Mouse (Mus musculus) embryonic facial prominence, embryonic 11.5 days (tissue): ENCODE measurements around the gene Fbxw7. TPM values are rescaled to one million over a fixed set of nuclear protein-coding genes. Genes with fewer than 3 reads are reported as not detected.

Source experiments
- ATAC-seq: fragments of 200-750 bp; cut with Nextera tagmentation; replicated peaks from 2 replicates; pipeline ENCODE4 v1.8.0; 2017; ENCODE audit warnings: low read depth; ENCODE audit not compliant: insufficient number of reproducible peaks, low FRiP score, low TSS enrichment
- DNase-seq: peaks from one replicate; pipeline ENCODE4 v3.0.0-alpha.2; 2015; ENCODE audit warnings: low spot score
- H3K27ac ChIP-seq: fragments of 300-500 bp; sonication (generic); replicated peaks from 2 replicates; pipeline ENCODE4 v1.5.1; 2014; ENCODE audit warnings: mild to moderate bottlenecking, low read depth, low read length, control low read depth
- H3K27me3 ChIP-seq: fragments of 300-500 bp; sonication (generic); 2 replicates; pipeline ENCODE4 v1.6.1; 2014; ENCODE audit warnings: mild to moderate bottlenecking, low read length, moderate library complexity, mixed read lengths; ENCODE audit not compliant: control insufficient read depth, insufficient read depth
- H3K36me3 ChIP-seq: fragments of 300-500 bp; sonication (generic); replicated peaks from 2 replicates; pipeline ENCODE4 v1.6.1; 2014; ENCODE audit warnings: low read depth, mild to moderate bottlenecking, low read length, moderate library complexity, mixed read lengths; ENCODE audit not compliant: control insufficient read depth, insufficient read depth
- H3K4me1 ChIP-seq: fragments of 300-500 bp; sonication (generic); 2 replicates; pipeline ENCODE4 v1.6.1; 2014; ENCODE audit warnings: low read length, mixed read lengths; ENCODE audit not compliant: control insufficient read depth, insufficient read depth
- H3K4me2 ChIP-seq: fragments of 300-500 bp; sonication (generic); 2 replicates; pipeline ENCODE4 v1.6.1; 2014; ENCODE audit warnings: low read depth, mild to moderate bottlenecking, control low read depth, low read length, moderate library complexity
- H3K4me3 ChIP-seq: fragments of 300-500 bp; sonication (generic); 2 replicates; pipeline ENCODE4 v1.5.1; 2014; ENCODE audit warnings: low read depth, low read length, control low read depth
- H3K9ac ChIP-seq: fragments of 300-500 bp; sonication (generic); replicated peaks from 2 replicates; pipeline ENCODE4 v1.6.1; 2014; ENCODE audit warnings: mild to moderate bottlenecking, control low read depth, low read length
- H3K9me3 ChIP-seq: fragments of 300-500 bp; sonication (generic); replicated peaks from 2 replicates; pipeline ENCODE4 v1.6.1; 2016; ENCODE audit warnings: mild to moderate bottlenecking, low read length, inconsistent platforms, mixed read lengths; ENCODE audit not compliant: control insufficient read depth
- WGBS: fragments of 180-500 bp; shearing (Covaris S2); extraction: QIAGEN DNeasy Blood & Tissue Kit; methylation state at CpG from one replicate; pipeline ENCODE4 v1.1.7; 2014; 5-methylcytosine and 5-hydroxymethylcytosine counted together
- polyA plus RNA-seq: library from polyadenylated mRNA; unstranded; fragments of >200 nt; fragmentation: Nextera tagmentation; extraction: Ambion mirVana; gene quantifications from 2 replicates; pipeline ENCODE4 v1.2.1, GENCODE M21; 2014

The Fbxw7 gene
- polyA plus RNA-seq, 1 experiment from 2014 or later, result 13.1 TPM

- Histone ChIP-seq H3K27me3 (no peaks in the 10 kb centered on the region), H3K4me3 (no peak overlapping the region), H3K27ac (no peak overlapping the region), H3K4me1 (no peaks in the 10 kb centered on the region), H3K4me2 (no peak overlapping the region), H3K9me3 (no peaks in the 10 kb centered on the region), H3K36me3 (no peaks in the 10 kb centered on the region), H3K9ac (no peak overlapping the region)
- DNase-seq, result no peak
- 87% methylated on average over 8 of the region's 8 CpGs for WGBS
- no peak for ATAC-seq
Measured at GRCm38 (mm10) chr3:84897952-84898351, 82.9 kb downstream of the Fbxw7 start.

DNA sequence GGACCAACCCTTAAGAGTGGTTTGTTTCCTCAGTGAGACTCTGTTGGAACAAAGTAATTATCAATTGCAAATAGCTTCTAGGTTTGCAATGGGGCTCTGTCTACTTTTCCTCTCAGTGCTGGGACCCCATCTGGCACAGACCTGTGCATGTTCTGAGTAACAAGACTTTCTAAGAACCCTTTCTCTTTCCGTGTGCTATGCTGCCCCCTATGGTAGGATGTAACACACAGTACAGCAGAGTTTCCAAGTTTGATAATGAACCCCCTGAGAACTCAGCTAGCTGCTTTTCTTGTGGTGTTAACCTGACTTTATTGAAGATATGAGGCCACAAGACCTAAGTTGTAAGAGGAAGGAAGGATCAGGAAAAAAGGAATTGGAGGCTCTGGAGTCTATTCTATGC lies 91.5 kb downstream of the Fbxw7 start:
- Histone ChIP-seq H3K4me1 (no peaks in the 10 kb centered on the region), H3K36me3 (no peaks in the 10 kb centered on the region), H3K27me3 (no peaks in the 10 kb centered on the region), H3K27ac (no peak overlapping the region), H3K4me3 (no peak overlapping the region), H3K4me2 (no peak overlapping the region), H3K9me3 (no peaks in the 10 kb centered on the region), H3K9ac (no peak overlapping the region)
- peak; percentile 72 for DNase-seq
- no peak for ATAC-seq
- 33% methylated on average over 1 of the region's 1 CpGs for WGBS

DNA sequence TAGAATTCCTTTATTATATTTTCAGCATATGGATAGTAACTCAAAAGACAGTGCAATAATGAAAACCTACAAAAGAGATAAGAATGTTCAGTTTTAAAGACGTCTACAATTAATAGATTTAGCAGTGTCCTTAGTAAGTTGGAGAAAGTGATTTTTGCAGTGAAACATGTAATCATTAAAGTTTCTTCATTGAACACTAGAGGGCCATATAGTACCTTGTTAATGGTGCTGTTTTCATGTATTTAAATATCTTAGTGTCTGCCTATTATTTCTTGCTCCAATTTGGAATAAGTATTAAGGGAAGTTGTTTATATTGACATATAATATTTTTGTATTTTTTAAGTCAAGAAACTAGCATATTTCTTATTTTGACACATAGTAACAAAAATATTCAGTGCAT lies 99.2 kb downstream of the Fbxw7 start:
- H3K9me3 ChIP-seq, result no peaks in the 10 kb centered on the region
- no peak overlapping the region for H3K27ac ChIP-seq
- H3K36me3 ChIP-seq, result no peaks in the 10 kb centered on the region
- no peak overlapping the region for H3K9ac ChIP-seq
- H3K4me1 ChIP-seq, result no peaks in the 10 kb centered on the region
- WGBS, result 75% methylated on average over 1 of the region's 1 CpGs
- no peak overlapping the region for H3K4me3 ChIP-seq
- DNase-seq (no peak), ATAC-seq (no peak)
- no peak overlapping the region for H3K4me2 ChIP-seq
- H3K27me3 ChIP-seq, result no peaks in the 10 kb centered on the region

DNA sequence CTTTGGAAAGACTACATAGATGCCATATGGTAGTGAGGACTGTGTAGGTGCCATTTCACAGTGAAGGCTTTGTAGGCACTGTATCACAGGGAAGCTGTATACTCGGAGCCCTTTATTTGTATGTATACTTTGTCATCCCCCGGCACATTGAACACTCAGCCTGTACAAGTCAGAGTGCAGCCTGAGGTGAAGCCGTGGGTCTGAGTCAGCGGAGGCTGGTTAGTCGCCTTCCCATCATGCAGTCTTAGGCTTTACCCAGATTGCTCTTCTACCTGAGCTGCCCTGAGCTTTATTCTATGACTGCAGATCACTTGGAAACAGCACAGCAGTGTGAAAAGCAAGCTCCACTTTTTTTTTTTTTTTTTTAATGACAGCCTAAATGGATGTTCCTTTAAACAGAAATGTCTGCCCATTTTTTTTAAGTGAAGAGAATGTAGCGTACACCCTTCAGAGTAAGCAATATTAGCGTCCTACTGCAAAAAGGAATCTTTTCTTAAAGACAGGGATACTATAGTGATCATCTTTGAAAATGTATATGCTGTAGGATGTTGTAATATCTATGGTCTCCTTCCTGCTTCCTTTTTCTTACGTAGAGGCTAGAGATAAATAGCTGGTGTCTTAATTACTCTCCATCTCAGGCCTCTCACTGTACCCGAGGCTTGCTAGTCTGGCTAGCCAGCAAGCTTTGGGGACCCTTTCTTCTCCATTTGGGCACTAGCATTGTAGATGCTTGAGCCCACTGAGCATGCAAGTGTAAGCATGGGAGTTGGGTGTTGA lies 103.0 kb downstream of the Fbxw7 start:
- no peak for DNase-seq
- 88% methylated on average over 9 of the region's 9 CpGs for WGBS

GRCm38 (mm10) chr3:84921704-84922420 lies 106.8 kb downstream of the Fbxw7 start:
- Histone ChIP-seq H3K9ac (no peak overlapping the region), H3K27me3 (no peaks in the 10 kb centered on the region)
- 81% methylated on average over 6 of the region's 6 CpGs for WGBS

More for the DNA sequence above, 103.0 kb downstream of the Fbxw7 start:
- H3K4me3 ChIP-seq, result no peak overlapping the region
- H3K4me2 ChIP-seq, result no peak overlapping the region
- H3K9ac ChIP-seq, result no peak overlapping the region
- ATAC-seq, result no peak
- H3K4me1 ChIP-seq, result no peaks in the 10 kb centered on the region
- no peaks in the 10 kb centered on the region for H3K36me3 ChIP-seq
- no peak overlapping the region for H3K27ac ChIP-seq
- no peaks in the 10 kb centered on the region for H3K9me3 ChIP-seq
- H3K27me3 ChIP-seq, result no peaks in the 10 kb centered on the region

GRCm38 (mm10) chr3:84923256-84923655 lies 108.2 kb downstream of the Fbxw7 start:
- WGBS, result 79% methylated on average over 1 of the region's 1 CpGs
- no peaks in the 10 kb centered on the region for H3K27me3 ChIP-seq
- no peaks in the 10 kb centered on the region for H3K36me3 ChIP-seq
- H3K9ac ChIP-seq, result no peak overlapping the region
- H3K4me2 ChIP-seq, result no peak overlapping the region
- no peak overlapping the region for H3K4me3 ChIP-seq
- ATAC-seq, result no peak
- no peaks in the 10 kb centered on the region for H3K9me3 ChIP-seq
- DNase-seq, result no peak
- H3K4me1 ChIP-seq, result no peaks in the 10 kb centered on the region
- H3K27ac ChIP-seq, result no peak overlapping the region

More at GRCm38 (mm10) chr3:84921704-84922420, 106.8 kb downstream of the Fbxw7 start:
- peak; percentile 58 for DNase-seq
- no peaks in the 10 kb centered on the region for H3K36me3 ChIP-seq
- H3K9me3 ChIP-seq, result no peaks in the 10 kb centered on the region
- ATAC-seq, result no peak
- H3K27ac ChIP-seq, result no peak overlapping the region
- H3K4me2 ChIP-seq, result no peak overlapping the region
- no peaks in the 10 kb centered on the region for H3K4me1 ChIP-seq
- H3K4me3 ChIP-seq, result no peak overlapping the region

DNA sequence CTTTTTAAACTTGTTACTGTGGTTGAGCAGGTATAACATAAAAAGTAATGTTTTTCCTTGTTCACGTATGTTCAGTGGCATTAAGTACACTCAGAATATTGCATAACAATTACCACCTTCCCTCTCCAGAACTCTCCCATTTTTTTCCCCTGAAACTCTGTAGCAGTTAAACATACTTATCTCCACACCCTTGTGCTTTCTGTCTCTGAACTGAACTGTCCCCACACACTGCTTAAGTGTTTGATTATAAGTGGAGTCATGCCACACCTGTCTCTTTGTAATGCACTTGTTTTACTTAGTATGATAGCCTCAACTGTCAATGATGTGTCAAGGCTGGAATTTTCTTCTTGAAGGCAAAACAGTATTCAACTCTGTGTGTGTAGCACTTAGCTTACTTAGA lies 108.6 kb downstream of the Fbxw7 start:
- WGBS, result 95% methylated on average over 1 of the region's 1 CpGs
- Histone ChIP-seq H3K27me3 (no peaks in the 10 kb centered on the region), H3K36me3 (no peaks in the 10 kb centered on the region), H3K9ac (no peak overlapping the region), H3K4me3 (no peak overlapping the region), H3K27ac (no peak overlapping the region), H3K4me1 (no peaks in the 10 kb centered on the region), H3K4me2 (no peak overlapping the region), H3K9me3 (no peaks in the 10 kb centered on the region)
- no peak for ATAC-seq
- no peak for DNase-seq

DNA sequence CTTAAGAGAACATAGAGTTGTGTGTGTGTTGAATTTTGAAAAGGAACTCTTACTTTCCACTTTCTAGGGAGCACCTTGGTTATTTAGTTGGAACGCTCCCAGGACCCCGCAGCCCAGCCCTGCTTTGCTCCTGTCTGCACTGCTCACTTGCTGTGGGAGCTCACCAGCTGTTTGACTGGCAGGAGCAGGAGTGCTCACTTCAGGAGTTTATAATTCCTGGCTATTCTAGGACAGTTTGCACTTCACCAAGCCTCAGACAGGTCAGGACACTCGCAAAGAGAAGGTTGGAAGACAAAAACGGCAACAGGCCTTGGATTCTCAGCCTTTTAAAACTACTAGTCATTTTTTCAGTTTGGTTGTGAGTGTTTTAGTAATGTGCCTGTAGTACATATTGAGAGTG lies 110.2 kb downstream of the Fbxw7 start:
- no peak overlapping the region for H3K4me3 ChIP-seq
- no peaks in the 10 kb centered on the region for H3K36me3 ChIP-seq
- H3K4me1 ChIP-seq, result no peaks in the 10 kb centered on the region
- ATAC-seq (no peak), DNase-seq (no peak)
- H3K27ac ChIP-seq, result no peak overlapping the region
- no peaks in the 10 kb centered on the region for H3K9me3 ChIP-seq
- H3K4me2 ChIP-seq, result no peak overlapping the region
- no peaks in the 10 kb centered on the region for H3K27me3 ChIP-seq
- 80% methylated on average over 4 of the region's 4 CpGs for WGBS
- H3K9ac ChIP-seq, result no peak overlapping the region
